In genomic region chr8:107580879-107581278, GRCm38 (mm10) we compare ENCODE assay signal across 17 mouse cellular contexts. TPM values are rescaled to one million over a fixed set of nuclear protein-coding genes. Genes with fewer than 3 reads are reported as not detected.
DNase-seq lines count a peak whose midpoint lies in the region; TF ChIP-seq lines count a peak whose summit lies in the region.
"Had no signal": no experiment of that assay in that cellular context is flagged by ENCODE, and none has a peak within 500 bp of the region (broad histone marks: within the 10 kb centered on the region; RNA-seq: fewer than 3 reads in every experiment).

No protein-coding gene starts in this region.

- no peak for TF ChIP-seq POLR2A in heart, adult 2 months (IDR thresholded peaks at IDR 0.05; ENCODE audit: insufficient read depth, low read depth, low read length)

- WGBS in heart, adult 2 months: 91% methylated on average over 13 of the region's 13 CpGs
- 90% methylated on average over 13 of the region's 13 CpGs for WGBS in heart, embryonic 10.5 days

- no peak overlapping the region for H3K27ac ChIP-seq in heart, adult 2 months
- no peak overlapping the region for H3K27ac ChIP-seq in heart, embryonic 10.5 days

- H3K36me3 ChIP-seq in heart, adult 2 months (ENCODE audit: control insufficient read depth, insufficient read depth, low read length): peaks cover 4% of the 10 kb centered on the region; the same call in 1 of the 2 replicates
- H3K36me3 ChIP-seq in heart, embryonic 10.5 days: peaks cover 82% of the 10 kb centered on the region

- no peaks in the 10 kb centered on the region for H3K79me2 ChIP-seq in heart, adult 2 months (replicated peaks; ENCODE audit: control insufficient read depth, insufficient read depth, low read length)

- H3K4me1 ChIP-seq in heart, adult 2 months (ENCODE audit: control insufficient read depth, insufficient read depth, low read length): peaks cover 1% of the 10 kb centered on the region; the same call in 1 of the 2 replicates
- H3K4me1 ChIP-seq in heart, embryonic 10.5 days: peaks cover 2% of the 10 kb centered on the region; the same call in 1 of the 2 replicates

- H3K9me3 ChIP-seq in heart, embryonic 10.5 days: no peaks in the 10 kb centered on the region
- H3K9me3 ChIP-seq: G1E had no signal

- no peaks in the 10 kb centered on the region for H3K27me3 ChIP-seq in heart, adult 2 months (ENCODE audit: control insufficient read depth, insufficient read depth, low read length)
- no peaks in the 10 kb centered on the region for H3K27me3 ChIP-seq in heart, embryonic 10.5 days (ENCODE audit: insufficient read depth, poor library complexity, severe bottlenecking)
- H3K27me3 ChIP-seq: CH12.LX, Patski had no signal

- H3K9ac ChIP-seq in heart, adult 2 months (ENCODE audit: low read depth, low read length): no peak overlapping the region

- H3K4me3 ChIP-seq in heart, adult 2 months: no peak overlapping the region
- no peak overlapping the region for H3K4me3 ChIP-seq in heart, embryonic 10.5 days

- no peak for TF ChIP-seq CTCF in heart, adult 2 months (IDR thresholded peaks at IDR 0.05)

- intact Hi-C loops in heart, adult 2 months (cut with DNase I): loop anchor here (10.0 kb wide), 1 partner anchor 1984 kb away; the partner anchor contains the start of genes Dhx38 and Txnl4b

- DNase-seq in heart, adult 11 months: peak; percentile 81
- no peak for DNase-seq in heart, adult 2 months
- peak; percentile 57 for DNase-seq in heart, embryonic 10.5 days (ENCODE audit: low spot score)
- DNase-seq in heart, adult 18-20 months: no peak
- DNase-seq: adrenal gland, adult 2 months; adrenal gland, adult 8-10 months; adrenal gland, postnatal 10 days; adrenal gland, postnatal 14 days; adrenal gland, postnatal 25 days; adrenal gland, postnatal 36 days; B cell, adult 2 months; cerebellum, adult 11 months; cerebellum, adult 11-12 months; cerebellum, adult 18-20 months had no signal

- no peak for TF ChIP-seq EP300 in heart, adult 2 months (IDR thresholded peaks at IDR 0.05; ENCODE audit: insufficient read depth, low read depth, low read length)

RNA-seq across cellular contexts. Expression of gene Psmd7, which starts 7.4 kb away (rescaled TPM):
- total RNA-seq in heart, adult 2 months (2021): 100 to 1,000 TPM in 1 of 2 experiments, 10 to 100 TPM in 1; 91.2 to 101 TPM
- polyA plus RNA-seq in heart, adult 2 months (2012; rRNA removed): 55.3 and 80.8 TPM in 2 replicates
- polyA plus RNA-seq in heart, embryonic 10.5 days (2016; fragmentation: Nextera tagmentation; extraction: Ambion mirVana): 248 and 324 TPM in 2 replicates
- total RNA-seq in heart, adult 18-20 months (2021): 100 to 1,000 TPM in 1 of 2 experiments, 10 to 100 TPM in 1; 99.4 to 103 TPM

Comparison
In these comparisons a context has a peak if more than half of its experiments do, and no peak if none do; other contexts are left out.
1. DNase-seq: peak in heart, adult 11 months (single experiment) and heart, embryonic 10.5 days (single experiment); none in heart, adult 2 months (0 of 2) and heart, adult 18-20 months (0 of 2).